Mouse (Mus musculus): ENCODE results near the gene Lrrc28.

DNA sequence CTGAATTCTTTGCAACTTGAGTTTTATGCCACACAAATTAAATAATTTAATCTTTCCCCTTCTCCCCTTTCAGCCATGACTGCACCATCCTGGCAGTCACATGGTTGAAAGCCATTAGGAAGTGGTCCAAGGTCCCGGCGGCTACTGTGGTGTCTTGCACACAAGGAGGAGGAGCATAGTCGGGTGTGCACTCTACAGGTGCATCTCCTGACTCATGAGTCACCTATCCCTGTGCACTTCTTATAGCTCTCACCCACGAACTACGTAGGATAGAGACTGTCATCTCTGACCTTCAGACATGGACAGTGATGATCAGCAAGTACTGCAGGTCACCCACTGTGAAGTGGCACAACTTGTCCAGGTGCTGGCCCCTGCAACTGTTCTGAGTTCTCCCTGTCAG lies 86.8 kb downstream of the Lrrc28 start:
- TF ChIP-seq CTCF (IDR thresholded peaks at IDR 0.05; ENCODE audit: low read depth, low read length) = no peak
- TF ChIP-seq GATA1 (IDR thresholded peaks at IDR 0.05; ENCODE audit: borderline replicate concordance, low read length) = no peak
- TF ChIP-seq POLR2AphosphoS5 (IDR thresholded peaks at IDR 0.05; ENCODE audit: insufficient replicate concordance, low read depth, low read length) = no peak
- no peak for TF ChIP-seq TAL1 (conservative IDR thresholded peaks at IDR 0.05; ENCODE audit: low read depth, low read length)
- no peak for TF ChIP-seq GATA2 (IDR thresholded peaks at IDR 0.05; ENCODE audit: borderline replicate concordance, low read depth, low read length)
